Mouse (Mus musculus): ENCODE measurements around the gene Dvl3. TPM values are rescaled to one million over a fixed set of nuclear protein-coding genes. Genes with fewer than 3 reads are reported as not detected.
"Not testable (repeated sequence)": the region's sequence is repeated elsewhere in the genome, so short reads cannot be mapped to it uniquely, and the experiment has no call there.

Dvl3 gene
- total RNA-seq (2014; fragmentation: Nextera tagmentation) (26.4 and 30.7 TPM in 2 replicates), total RNA-seq (2017) (2.0 and 2.3 TPM in 2 replicates)

- peak; percentile 96 for ATAC-seq (replicated peaks; ENCODE audit: poor library complexity, severe bottlenecking)
These were observed at the start of gene Dvl3 for GRCm38 (mm10) chr16:20516726-20517201. Gene Dvl3 (plus strand): TSS chr16:20516982.

GRCm38 (mm10) chr16:20470981-20471380, 45.8 kb upstream of the Dvl3 start:
- ATAC-seq (replicated peaks; ENCODE audit: poor library complexity, severe bottlenecking), result no peak

GRCm38 (mm10) chr16:20471686-20472085, 45.1 kb upstream of the Dvl3 start:
- ATAC-seq (replicated peaks; ENCODE audit: poor library complexity, severe bottlenecking), result no peak

- ATAC-seq (replicated peaks; ENCODE audit: poor library complexity, severe bottlenecking), result no peak
These were observed 43.0 kb upstream of the Dvl3 start for GRCm38 (mm10) chr16:20473748-20474147.

GRCm38 (mm10) chr16:20474211-20474610, 42.6 kb upstream of the Dvl3 start:
- no peak for ATAC-seq (replicated peaks; ENCODE audit: poor library complexity, severe bottlenecking)

GRCm38 (mm10) chr16:20474786-20475185, 42.0 kb upstream of the Dvl3 start:
- ATAC-seq (replicated peaks; ENCODE audit: poor library complexity, severe bottlenecking), result no peak

- ATAC-seq (replicated peaks; ENCODE audit: poor library complexity, severe bottlenecking), result no peak
These were observed 41.4 kb upstream of the Dvl3 start for GRCm38 (mm10) chr16:20475335-20475734.

- ATAC-seq (replicated peaks; ENCODE audit: poor library complexity, severe bottlenecking), result no peak
These were observed 39.9 kb upstream of the Dvl3 start for GRCm38 (mm10) chr16:20476857-20477256.

GRCm38 (mm10) chr16:20477270-20477669, 39.5 kb upstream of the Dvl3 start:
- ATAC-seq (replicated peaks; ENCODE audit: poor library complexity, severe bottlenecking), result no peak

- ATAC-seq (replicated peaks; ENCODE audit: poor library complexity, severe bottlenecking), result no peak
These were observed 38.3 kb upstream of the Dvl3 start for GRCm38 (mm10) chr16:20478504-20478903.

- not testable (repeated sequence) for ATAC-seq (replicated peaks; ENCODE audit: poor library complexity, severe bottlenecking)
These were observed 37.6 kb upstream of the Dvl3 start for GRCm38 (mm10) chr16:20479026-20479760.

GRCm38 (mm10) chr16:20480115-20480514, 36.7 kb upstream of the Dvl3 start:
- ATAC-seq (replicated peaks; ENCODE audit: poor library complexity, severe bottlenecking), result no peak; the same call in 1 of the 2 replicates

GRCm38 (mm10) chr16:20481746-20482145, 35.0 kb upstream of the Dvl3 start:
- ATAC-seq (replicated peaks; ENCODE audit: poor library complexity, severe bottlenecking), result no peak

GRCm38 (mm10) chr16:20483716-20484115, 33.1 kb upstream of the Dvl3 start:
- not testable (repeated sequence) for ATAC-seq (replicated peaks; ENCODE audit: poor library complexity, severe bottlenecking)

- no peak for ATAC-seq (replicated peaks; ENCODE audit: poor library complexity, severe bottlenecking)
These were observed 31.7 kb upstream of the Dvl3 start for GRCm38 (mm10) chr16:20485061-20485460.

GRCm38 (mm10) chr16:20486048-20486447, 30.7 kb upstream of the Dvl3 start:
- ATAC-seq (replicated peaks; ENCODE audit: poor library complexity, severe bottlenecking), result no peak

- no peak for ATAC-seq (replicated peaks; ENCODE audit: poor library complexity, severe bottlenecking)
These were observed 28.6 kb upstream of the Dvl3 start for GRCm38 (mm10) chr16:20488151-20488550.

- ATAC-seq (replicated peaks; ENCODE audit: poor library complexity, severe bottlenecking), result not testable (repeated sequence)
These were observed 28.0 kb upstream of the Dvl3 start for GRCm38 (mm10) chr16:20488751-20489150.

- no peak for ATAC-seq (replicated peaks; ENCODE audit: poor library complexity, severe bottlenecking)
These were observed 27.5 kb upstream of the Dvl3 start for GRCm38 (mm10) chr16:20489233-20489632.

GRCm38 (mm10) chr16:20490581-20490980, 26.2 kb upstream of the Dvl3 start:
- no peak for ATAC-seq (replicated peaks; ENCODE audit: poor library complexity, severe bottlenecking)

- ATAC-seq (replicated peaks; ENCODE audit: poor library complexity, severe bottlenecking), result no peak
These were observed 25.5 kb upstream of the Dvl3 start for GRCm38 (mm10) chr16:20491301-20491700.

- ATAC-seq (replicated peaks; ENCODE audit: poor library complexity, severe bottlenecking), result no peak
These were observed 23.3 kb upstream of the Dvl3 start for GRCm38 (mm10) chr16:20493452-20493851.

All from granulocyte monocyte progenitor cell, adult 5-6 weeks (primary cell).